Mouse (Mus musculus) lung, embryonic 14.5 days (tissue): Measurements from ENCODE around the gene Kif23. TPM values are rescaled to one million over a fixed set of nuclear protein-coding genes. Genes with fewer than 3 reads are reported as not detected.
A peak's percentile ranks its signal among the peaks of the same experiment; 100 is the strongest.

Experiments used
- ATAC-seq: fragments of 200-750 bp; cut with Nextera tagmentation; 2 replicates; pipeline ENCODE4 v1.8.0; 2017; ENCODE audit warnings: mild to moderate bottlenecking, moderate TSS enrichment, moderate library complexity; ENCODE audit not compliant: insufficient read depth
- DNase-seq: peaks from one replicate; pipeline ENCODE4 v3.0.0-alpha.2; 2015
- H3K27ac ChIP-seq: fragments of 300-500 bp; sonication (generic); 2 replicates; pipeline ENCODE4 v1.5.1; 2014; ENCODE audit warnings: low read depth, mild to moderate bottlenecking, moderate library complexity
- H3K27me3 ChIP-seq: fragments of 300-500 bp; sonication (generic); 2 replicates; pipeline ENCODE4 v1.6.1; 2014; ENCODE audit warnings: low read length, control low read depth; ENCODE audit not compliant: insufficient read depth
- H3K36me3 ChIP-seq: fragments of 300-500 bp; sonication (generic); 2 replicates; pipeline ENCODE4 v1.6.1; 2014; ENCODE audit warnings: control low read depth; ENCODE audit not compliant: insufficient read depth
- H3K4me1 ChIP-seq: fragments of 300-500 bp; sonication (generic); 2 replicates; pipeline ENCODE4 v1.6.1; 2014; ENCODE audit warnings: antibody characterized with exemption, control low read depth; ENCODE audit not compliant: insufficient read depth
- H3K4me2 ChIP-seq: fragments of 300-500 bp; sonication (generic); 2 replicates; pipeline ENCODE4 v1.6.1; 2014; ENCODE audit warnings: mild to moderate bottlenecking
- H3K4me3 ChIP-seq: fragments of 300-500 bp; sonication (generic); 2 replicates; pipeline ENCODE4 v1.5.1; 2014; ENCODE audit warnings: low read depth, low read length
- H3K9ac ChIP-seq: fragments of 300-500 bp; sonication (generic); 2 replicates; pipeline ENCODE4 v1.6.1; 2014
- H3K9me3 ChIP-seq: fragments of 300-500 bp; sonication (generic); 2 replicates; pipeline ENCODE4 v1.6.1; 2016; ENCODE audit warnings: low read depth, low read length, control low read depth
- CTCF ChIP-seq: IDR thresholded peaks from 2 replicates; pipeline ENCODE4 v1.5.1; 2016; ENCODE audit warnings: antibody characterized with exemption, low read depth
- WGBS: fragments of 180-500 bp; shearing (Covaris S2); extraction: QIAGEN DNeasy Blood & Tissue Kit; methylation state at CpG from one replicate; pipeline ENCODE4 v1.1.7; 2014; 5-methylcytosine and 5-hydroxymethylcytosine counted together
- polyA plus RNA-seq: library from polyadenylated mRNA; unstranded; fragments of >200 nt; fragmentation: Nextera tagmentation; extraction: Ambion mirVana; gene quantifications from 2 replicates; pipeline ENCODE4 v1.2.1, GENCODE M21; 2014

Kif23 gene
- polyA plus RNA-seq, 1 experiment from 2014 or later: 164 TPM

DNA sequence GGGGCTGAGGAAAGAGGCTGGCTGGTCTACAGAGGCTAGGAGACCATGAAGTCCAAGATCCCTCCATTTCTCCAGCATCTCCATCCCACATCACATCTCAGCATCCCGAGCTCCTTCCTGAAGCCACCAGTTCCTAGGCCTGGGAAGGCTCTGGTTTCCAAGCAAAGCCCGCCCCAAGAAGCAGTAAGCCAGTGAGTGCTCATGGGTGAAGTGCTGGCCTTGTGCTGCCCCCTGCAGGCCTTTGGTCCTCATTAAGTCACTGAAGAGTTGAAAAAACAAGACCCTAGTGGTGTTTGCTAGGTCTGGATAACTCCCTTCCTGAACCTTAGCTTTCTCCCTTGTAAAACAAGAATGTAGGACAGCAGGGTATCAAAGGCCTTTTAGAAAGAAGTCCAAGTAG, 67.7 kb downstream of the Kif23 start:
- DNase-seq (peak; percentile 88), ATAC-seq (peak; percentile 24; the same call in 1 of the 2 replicates)
- H3K27me3 ChIP-seq: 0 out of 2 replicates have a peak, but pooled peaks cover 3% of the 10 kb centered on the region
- H3K9ac ChIP-seq: no peak overlapping the region
- H3K27ac ChIP-seq: no peak overlapping the region
- peak; percentile 80 for TF ChIP-seq CTCF
- no peaks in the 10 kb centered on the region for H3K36me3 ChIP-seq
- H3K4me3 ChIP-seq: no peak overlapping the region
- H3K9me3 ChIP-seq: no peaks in the 10 kb centered on the region
- no peak overlapping the region for H3K4me2 ChIP-seq
- WGBS: 27% methylated on average over 2 of the region's 2 CpGs
- peaks cover 6% of the 10 kb centered on the region for H3K4me1 ChIP-seq

DNA sequence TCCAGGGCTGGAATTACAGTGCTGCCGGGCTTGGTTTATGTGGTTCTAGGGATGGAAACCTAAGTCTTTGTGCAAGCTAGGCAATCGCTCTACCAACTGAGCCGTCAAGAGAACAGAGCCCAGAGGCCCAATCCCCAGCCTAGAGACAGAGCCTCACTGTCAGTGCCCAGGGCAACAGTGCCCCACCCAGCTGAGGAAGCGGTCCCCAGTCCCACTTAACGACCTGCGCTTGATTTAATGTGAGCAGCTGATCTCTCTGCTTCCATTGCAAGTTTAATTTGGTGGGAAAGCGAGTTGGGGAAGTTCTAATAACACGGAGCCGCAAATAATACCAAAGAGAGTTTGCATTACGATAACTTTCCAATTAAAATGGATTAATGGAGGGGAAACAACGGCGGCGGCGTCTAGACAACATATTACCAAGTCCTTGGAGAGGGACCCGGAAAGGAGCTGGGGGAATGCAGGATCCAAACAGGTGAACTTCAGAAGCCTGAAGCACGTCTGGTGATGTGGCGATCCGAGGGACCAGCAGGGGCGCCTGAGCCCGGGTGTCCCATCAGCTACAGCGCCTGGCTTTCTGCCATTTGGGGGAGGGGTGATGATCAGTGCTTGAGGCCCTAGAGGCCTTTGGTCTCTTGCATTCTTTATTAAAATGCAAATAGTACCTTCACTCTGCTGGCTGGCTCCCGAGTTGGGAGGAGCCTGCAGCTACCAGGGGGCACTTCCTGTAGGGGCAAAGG, 69.0 kb downstream of the Kif23 start:
- Histone ChIP-seq H3K4me1 (peaks cover 6% of the 10 kb centered on the region), H3K9ac (no peak overlapping the region), H3K36me3 (no peaks in the 10 kb centered on the region), H3K9me3 (no peaks in the 10 kb centered on the region), H3K4me2 (no peak overlapping the region), H3K4me3 (no peak overlapping the region), H3K27ac (no peak overlapping the region), H3K27me3 (0 out of 2 replicates have a peak, but pooled peaks cover 3% of the 10 kb centered on the region)
- peak; percentile 52 for TF ChIP-seq CTCF
- peak; percentile 85 for DNase-seq
- ATAC-seq: no peak
- WGBS: 28% methylated on average over 22 of the region's 22 CpGs

DNA sequence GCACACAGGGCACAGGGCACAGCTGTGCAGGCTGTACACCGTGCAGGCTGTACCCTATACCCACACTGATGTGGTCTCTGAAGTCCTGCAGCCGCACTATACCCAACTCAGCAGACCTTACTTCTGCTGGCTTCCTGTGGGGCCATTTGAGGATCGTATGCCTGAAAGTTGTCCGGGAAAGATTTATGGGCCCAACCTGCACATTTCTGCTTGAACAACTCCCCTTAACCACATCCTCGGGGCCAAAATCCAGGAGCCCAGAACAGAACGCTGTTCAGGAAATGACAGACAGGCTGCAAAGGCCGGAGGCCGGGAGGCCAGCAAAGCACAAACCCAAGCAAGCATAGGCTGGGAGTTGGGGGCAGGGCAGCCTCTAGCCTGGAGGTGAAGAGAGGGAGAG, 73.2 kb downstream of the Kif23 start:
- Histone ChIP-seq H3K9ac (no peak overlapping the region), H3K4me3 (no peak overlapping the region), H3K36me3 (no peaks in the 10 kb centered on the region), H3K4me2 (no peak overlapping the region), H3K9me3 (no peaks in the 10 kb centered on the region; the same call in 1 of the 2 replicates), H3K27ac (no peak overlapping the region), H3K4me1 (peaks cover 6% of the 10 kb centered on the region), H3K27me3 (0 out of 2 replicates have a peak, but pooled peaks cover 3% of the 10 kb centered on the region)
- 40% methylated on average over 8 of the region's 8 CpGs for WGBS
- ATAC-seq (no peak), DNase-seq (no peak)
- no peak for TF ChIP-seq CTCF

DNA sequence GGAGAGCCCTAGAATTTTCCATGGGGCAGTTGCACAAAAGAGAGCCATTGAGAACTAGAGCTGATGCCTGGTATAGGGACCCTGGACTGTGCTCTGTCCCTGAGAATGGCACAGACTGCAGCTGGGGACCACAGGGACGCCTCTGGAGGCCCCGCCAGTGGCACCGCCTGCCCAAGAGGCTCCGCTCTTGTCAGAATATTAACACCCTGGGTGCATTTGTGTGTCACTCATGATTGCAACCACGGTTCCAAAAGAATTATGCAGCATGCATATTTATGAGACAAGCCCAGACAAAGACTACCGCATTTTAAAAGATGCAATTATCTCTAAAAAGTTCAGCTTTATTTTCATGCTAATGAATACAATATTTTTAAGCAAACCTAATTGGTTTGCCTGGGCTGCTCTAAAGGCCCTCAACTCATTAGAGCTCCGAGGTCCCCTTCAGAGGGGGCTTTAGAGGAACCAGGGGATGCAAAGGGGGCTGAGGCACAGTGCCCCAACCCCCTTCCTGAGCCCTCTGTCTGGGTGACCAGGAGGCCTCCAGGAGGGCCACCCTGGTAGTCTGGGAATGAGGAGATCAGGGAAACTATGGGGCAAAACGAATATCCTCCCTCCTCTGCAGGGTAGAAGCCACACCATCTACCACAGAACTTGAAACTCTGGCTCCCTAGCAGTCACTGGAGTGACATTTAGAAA, 74.2 kb downstream of the Kif23 start:
- Histone ChIP-seq H3K9ac (no peak overlapping the region), H3K36me3 (no peaks in the 10 kb centered on the region), H3K4me1 (peaks cover under 1% of the 10 kb centered on the region; the same call in 1 of the 2 replicates), H3K4me2 (no peak overlapping the region), H3K9me3 (no peaks in the 10 kb centered on the region; the same call in 1 of the 2 replicates), H3K27me3 (0 out of 2 replicates have a peak, but pooled peaks cover 3% of the 10 kb centered on the region), H3K27ac (no peak overlapping the region), H3K4me3 (no peak overlapping the region)
- 67% methylated on average over 8 of the region's 8 CpGs for WGBS
- ATAC-seq (no peak), DNase-seq (no peak)
- TF ChIP-seq CTCF: no peak

DNA sequence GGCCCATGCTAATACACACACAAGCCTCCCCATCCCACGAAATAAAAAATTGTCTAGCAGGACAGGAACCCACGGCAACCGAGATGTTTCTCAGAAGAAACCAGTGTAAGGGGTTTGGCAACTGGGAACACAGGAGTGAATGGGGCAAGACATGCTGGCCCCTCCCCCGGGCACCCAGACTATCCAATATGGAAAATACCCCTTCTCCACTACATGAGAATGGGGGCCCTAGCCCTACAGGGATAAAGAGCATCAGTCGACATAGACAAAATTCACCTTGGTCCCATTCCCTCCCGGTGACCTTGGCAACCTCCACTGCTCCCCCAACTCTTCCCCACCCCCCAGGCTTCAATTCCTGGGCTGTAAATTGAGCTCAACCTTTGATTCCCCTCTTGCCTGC, 74.7 kb downstream of the Kif23 start:
- ATAC-seq: no peak
- Histone ChIP-seq H3K36me3 (no peaks in the 10 kb centered on the region), H3K4me2 (no peak overlapping the region), H3K4me1 (no peaks in the 10 kb centered on the region), H3K27me3 (0 out of 2 replicates have a peak, but pooled peaks cover under 1% of the 10 kb centered on the region), H3K9me3 (no peaks in the 10 kb centered on the region; the same call in 1 of the 2 replicates), H3K9ac (no peak overlapping the region), H3K4me3 (no peak overlapping the region), H3K27ac (no peak overlapping the region)
- no peak for DNase-seq
- no peak for TF ChIP-seq CTCF
- WGBS: 79% methylated on average over 6 of the region's 6 CpGs

DNA sequence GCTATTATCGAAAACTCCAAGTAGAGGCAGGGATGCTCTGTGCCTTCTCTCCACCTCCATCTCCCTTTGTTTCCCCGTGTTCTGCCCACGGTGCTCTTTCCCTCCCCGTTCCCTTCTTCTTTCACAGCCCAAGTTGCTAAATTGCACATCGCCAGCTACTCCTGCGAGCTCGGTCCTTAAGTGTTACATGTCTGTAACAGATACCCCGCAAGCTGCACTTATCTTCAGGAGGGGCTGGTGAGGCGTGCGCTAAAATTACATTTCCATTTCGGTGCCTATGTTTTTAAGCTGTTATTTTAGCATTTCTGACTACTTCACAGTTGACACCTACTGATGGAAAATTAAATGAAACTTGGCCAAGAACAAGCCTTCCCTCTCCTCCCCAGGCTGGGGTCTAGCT, 78.9 kb downstream of the Kif23 start:
- H3K4me2 ChIP-seq: no peak overlapping the region
- H3K27ac ChIP-seq: no peak overlapping the region
- no peak for DNase-seq
- H3K27me3 ChIP-seq: no peaks in the 10 kb centered on the region
- no peaks in the 10 kb centered on the region for H3K4me1 ChIP-seq
- WGBS: 66% methylated on average over 11 of the region's 11 CpGs
- TF ChIP-seq CTCF: no peak
- ATAC-seq: no peak
- no peaks in the 10 kb centered on the region; the same call in 1 of the 2 replicates for H3K9me3 ChIP-seq
- H3K9ac ChIP-seq: no peak overlapping the region
- no peaks in the 10 kb centered on the region for H3K36me3 ChIP-seq
- no peak overlapping the region for H3K4me3 ChIP-seq

Other genes with a start within 250 kb of the Kif23 start
- 1,598 and 1,617 TPM in 2 replicates for gene Rplp1, start 32.2 kb downstream of the Kif23 start, polyA plus RNA-seq
- 1.7 and 3.7 TPM in 2 replicates for gene Paqr5, start 80.1 kb upstream of the Kif23 start, polyA plus RNA-seq
- gene Glce, start 175.9 kb upstream of the Kif23 start, polyA plus RNA-seq: 25.2 and 25.9 TPM in 2 replicates